Mouse (Mus musculus) MEL (cell line): ENCODE data around the gene Gm40193. TPM values are rescaled to one million over a fixed set of nuclear protein-coding genes. Genes with fewer than 3 reads are reported as not detected.
A peak's percentile ranks its signal among the peaks of the same experiment; 100 is the strongest.

ENCODE experiments used
- DNase-seq: peaks from one replicate; pipeline ENCODE4 v3.0.0; 2011; ENCODE audit warnings: low read depth, low spot score
- H3K27ac ChIP-seq: 2 replicates; pipeline ENCODE4 v1.5.1; 2012; ENCODE audit warnings: low read depth, mild to moderate bottlenecking, control low read depth, low read length, moderate library complexity; ENCODE audit not compliant: control insufficient read depth
- H3K27me3 ChIP-seq, 2 experiments: fragments of 150-350 bp in 1 of 2; sonication (generic) in 1 of 2; 2 replicates each; pipeline ENCODE4 v1.6.1; 2012; ENCODE audit warnings: low read length in 2 of 2, mild to moderate bottlenecking in 2 of 2, improper control_type of control experiment in 1 of 2, moderate library complexity in 1 of 2; ENCODE audit not compliant: insufficient read depth in 2 of 2, control insufficient read depth in 1 of 2
- H3K36me3 ChIP-seq, 2 experiments: 2 replicates each; pipeline ENCODE4 v1.6.1; 2012 to 2014; ENCODE audit warnings: low read length in 2 of 2, improper control_type of control experiment in 1 of 2, inconsistent platforms in 1 of 2, mild to moderate bottlenecking in 1 of 2; ENCODE audit not compliant: insufficient read depth in 2 of 2, control insufficient read depth in 1 of 2
- H3K4me1 ChIP-seq, 2 experiments: fragments of 150-350 bp in 1 of 2; sonication (generic) in 1 of 2; 2 replicates each; pipeline ENCODE4 v1.6.1; 2012; ENCODE audit warnings: low read length in 2 of 2, improper control_type of control experiment in 1 of 2, mild to moderate bottlenecking in 1 of 2; ENCODE audit not compliant: insufficient read depth in 2 of 2, control insufficient read depth in 1 of 2
- H3K4me3 ChIP-seq, 2 experiments: fragments of 150-350 bp in 1 of 2; sonication (generic) in 1 of 2; 2 replicates each; pipeline ENCODE4 v1.5.1; 2012; ENCODE audit warnings: low read depth in 2 of 2, low read length in 2 of 2, mild to moderate bottlenecking in 2 of 2, moderate library complexity in 2 of 2, control low read depth in 1 of 2, improper control_type of control experiment in 1 of 2; ENCODE audit not compliant: control insufficient read depth in 1 of 2, insufficient read depth in 1 of 2
- H3K79me2 ChIP-seq: 2 replicates; pipeline ENCODE4 v1.6.1; 2012; ENCODE audit warnings: mild to moderate bottlenecking, low read length, moderate library complexity; ENCODE audit not compliant: control insufficient read depth, poor library complexity, insufficient read depth
- H3K9ac ChIP-seq: 2 replicates; pipeline ENCODE4 v1.6.1; 2012; ENCODE audit warnings: low read depth, mild to moderate bottlenecking, control low read depth, low read length, moderate library complexity; ENCODE audit not compliant: control insufficient read depth, poor library complexity, severe bottlenecking
- H3K9me3 ChIP-seq: fragments of 150-350 bp; sonication (generic); replicated peaks from 2 replicates; pipeline ENCODE4 v1.6.1; 2012; ENCODE audit warnings: mild to moderate bottlenecking, low read length, improper control_type of control experiment, moderate library complexity; ENCODE audit not compliant: insufficient read depth
- BHLHE40 ChIP-seq: IDR thresholded peaks from 2 replicates; pipeline ENCODE4 v1.6.1; 2012; ENCODE audit warnings: low read depth, mild to moderate bottlenecking, inconsistent platforms, low read length, improper control_type of control experiment, borderline replicate concordance
- CHD1 ChIP-seq: IDR thresholded peaks from 2 replicates; pipeline ENCODE4 v1.6.1; 2012; ENCODE audit warnings: low read depth, mild to moderate bottlenecking, inconsistent platforms, low read length, improper control_type of control experiment
- CHD2 ChIP-seq: IDR thresholded peaks from 2 replicates; pipeline ENCODE4 v1.6.1; 2011; ENCODE audit warnings: low read length, improper control_type of control experiment
- CTCF ChIP-seq, 3 experiments: IDR thresholded peaks in 2 of 3; conservative IDR thresholded peaks in 1 of 3; 2 replicates each; pipeline ENCODE4 v1.5.1; 2011 to 2012; ENCODE audit warnings: low read length in 3 of 3, low read depth in 2 of 3, mild to moderate bottlenecking in 2 of 3, improper control_type of control experiment in 1 of 3, inconsistent platforms in 1 of 3, mixed read lengths in 1 of 3, moderate library complexity in 1 of 3; ENCODE audit not compliant: control insufficient read depth in 1 of 3, insufficient read depth in 1 of 3, poor library complexity in 1 of 3, severe bottlenecking in 1 of 3
- ELF1 ChIP-seq: IDR thresholded peaks from 2 replicates; pipeline ENCODE4 v1.6.1; 2014; ENCODE audit warnings: low read depth, mild to moderate bottlenecking, inconsistent platforms, low read length, improper control_type of control experiment, moderate library complexity
- ETS1 ChIP-seq: IDR thresholded peaks from 2 replicates; pipeline ENCODE4 v1.6.1; 2012; ENCODE audit warnings: low read depth, mild to moderate bottlenecking, inconsistent platforms, low read length, improper control_type of control experiment, moderate library complexity
- GABPA ChIP-seq: IDR thresholded peaks from 2 replicates; pipeline ENCODE4 v1.6.1; 2012; ENCODE audit warnings: low read depth, mild to moderate bottlenecking, inconsistent platforms, low read length, improper control_type of control experiment, moderate library complexity
- HCFC1 ChIP-seq: IDR thresholded peaks from 2 replicates; pipeline ENCODE4 v1.6.1; 2012; ENCODE audit warnings: low read depth, mild to moderate bottlenecking, inconsistent platforms, low read length, improper control_type of control experiment, moderate library complexity
- KAT2A ChIP-seq: conservative IDR thresholded peaks from 2 replicates; pipeline ENCODE4 v1.6.1; 2012; ENCODE audit warnings: low read depth, low read length, improper control_type of control experiment, inconsistent platforms
- MAFK ChIP-seq: IDR thresholded peaks from 2 replicates; pipeline ENCODE4 v1.6.1; 2011; ENCODE audit warnings: low read depth, mild to moderate bottlenecking, low read length, improper control_type of control experiment, borderline replicate concordance
- MAX ChIP-seq: IDR thresholded peaks from 2 replicates; pipeline ENCODE4 v1.6.1; 2011; ENCODE audit warnings: low read length, improper control_type of control experiment
- MXI1 ChIP-seq: IDR thresholded peaks from 2 replicates; pipeline ENCODE4 v1.6.1; 2011; ENCODE audit warnings: mild to moderate bottlenecking, low read depth, low read length, improper control_type of control experiment
- MYB ChIP-seq: IDR thresholded peaks from 2 replicates; pipeline ENCODE4 v1.6.1; 2011; ENCODE audit warnings: mild to moderate bottlenecking, low read depth, low read length, improper control_type of control experiment
- MYC ChIP-seq: IDR thresholded peaks from 2 replicates; pipeline ENCODE4 v1.6.1; 2011; ENCODE audit warnings: low read depth, mild to moderate bottlenecking, low read length, improper control_type of control experiment, moderate library complexity
- NRF1 ChIP-seq: IDR thresholded peaks from 2 replicates; pipeline ENCODE4 v1.6.1; 2014; ENCODE audit warnings: low read depth, mild to moderate bottlenecking, inconsistent platforms, low read length, improper control_type of control experiment, moderate library complexity; ENCODE audit not compliant: poor library complexity, insufficient read depth, severe bottlenecking
- POLR2AphosphoS5 ChIP-seq: IDR thresholded peaks from 2 replicates; pipeline ENCODE4 v1.6.1; 2012; ENCODE audit warnings: low read depth, borderline replicate concordance, mild to moderate bottlenecking, inconsistent platforms, low read length, moderate library complexity, mixed read lengths
- RCOR1 ChIP-seq: IDR thresholded peaks from 2 replicates; pipeline ENCODE4 v1.6.1; 2012; ENCODE audit warnings: low read depth, mild to moderate bottlenecking, inconsistent platforms, low read length, improper control_type of control experiment
- SIN3A ChIP-seq: IDR thresholded peaks from 2 replicates; pipeline ENCODE4 v1.6.1; 2012; ENCODE audit warnings: low read length, improper control_type of control experiment, inconsistent platforms
- TAL1 ChIP-seq: IDR thresholded peaks from 2 replicates; pipeline ENCODE4 v1.6.1; 2012; ENCODE audit warnings: mild to moderate bottlenecking, inconsistent platforms, low read length, moderate library complexity, mixed read lengths
- TBP ChIP-seq: IDR thresholded peaks from 2 replicates; pipeline ENCODE4 v1.8.0; 2011; ENCODE audit warnings: low read depth, low read length, improper control_type of control experiment
- TCF12 ChIP-seq: IDR thresholded peaks from 2 replicates; pipeline ENCODE4 v1.6.1; 2014; ENCODE audit warnings: low read depth, mild to moderate bottlenecking, inconsistent platforms, low read length, improper control_type of control experiment, moderate library complexity
- UBTF ChIP-seq: IDR thresholded peaks from 2 replicates; pipeline ENCODE4 v1.6.1; 2012; ENCODE audit warnings: low read depth, mild to moderate bottlenecking, inconsistent platforms, low read length, improper control_type of control experiment, moderate library complexity, borderline replicate concordance; ENCODE audit not compliant: insufficient read depth
- USF1 ChIP-seq: IDR thresholded peaks from 2 replicates; pipeline ENCODE4 v1.6.1; 2014; ENCODE audit warnings: low read depth, mild to moderate bottlenecking, inconsistent platforms, low read length, improper control_type of control experiment, moderate library complexity
- USF2 ChIP-seq, 2 experiments: IDR thresholded peaks; 2 replicates each; pipeline ENCODE4 v1.6.1; 2011 to 2012; ENCODE audit warnings: improper control_type of control experiment in 2 of 2, low read length in 2 of 2, borderline replicate concordance in 1 of 2, inconsistent platforms in 1 of 2, low read depth in 1 of 2, mild to moderate bottlenecking in 1 of 2; ENCODE audit not compliant: insufficient read depth in 1 of 2
- ZC3H11A ChIP-seq: IDR thresholded peaks from 2 replicates; pipeline ENCODE4 v1.6.1; 2012; ENCODE audit warnings: low read depth, mild to moderate bottlenecking, inconsistent platforms, low read length, improper control_type of control experiment
- ZKSCAN1 ChIP-seq: IDR thresholded peaks from 2 replicates; pipeline ENCODE4 v1.6.1; 2012; ENCODE audit warnings: low read depth, mild to moderate bottlenecking, inconsistent platforms, low read length, improper control_type of control experiment, moderate library complexity
- ZMIZ1 ChIP-seq: IDR thresholded peaks from 2 replicates; pipeline ENCODE4 v1.6.1; 2012; ENCODE audit warnings: low read depth, mild to moderate bottlenecking, inconsistent platforms, low read length, improper control_type of control experiment, moderate library complexity
- ZNF384 ChIP-seq: IDR thresholded peaks from 2 replicates; pipeline ENCODE4 v1.6.1; 2012; ENCODE audit warnings: low read depth, mild to moderate bottlenecking, inconsistent platforms, low read length, improper control_type of control experiment
- polyA plus RNA-seq, 2 experiments: library from polyadenylated mRNA; stranded (reverse) in 1 of 2; unstranded in 1 of 2; fragments of >175 nt in 1 of 2; fragments of >200 nt in 1 of 2; gene quantifications; 2 replicates each; pipeline versions ENCODE4 v1.2.1 to v1.2.4; 2012; ENCODE audit warnings: low replicate concordance in 2 of 2, low read depth in 1 of 2; ENCODE audit not compliant: insufficient read length in 2 of 2, insufficient read depth in 1 of 2, missing spikeins in 1 of 2
- total RNA-seq: library from RNA; depleted of rRNA; stranded (reverse); fragments of 300-350 nt; gene quantifications from 2 replicates; pipeline ENCODE4 v1.2.3, GENCODE M21; 2012

Gm40193 gene
- total and polyA plus RNA-seq, 3 experiments: not detected

- H3K9ac ChIP-seq: no peak overlapping the region
- peaks cover 17 to 34% of the 10 kb centered on the region in 2 experiments for H3K4me1 ChIP-seq
- no peak for TF ChIP-seq MYC
- no peak for TF ChIP-seq TBP
- no peak for TF ChIP-seq POLR2AphosphoS5
- TF ChIP-seq BHLHE40: no peak
- no peak for TF ChIP-seq MXI1
- no peak for TF ChIP-seq MYB
- TF ChIP-seq NRF1: no peak
- TF ChIP-seq GABPA: no peak
- TF ChIP-seq MAX: no peak
- no peak for TF ChIP-seq HCFC1
- TF ChIP-seq USF2 (IDR thresholded peaks at IDR 0.05; ENCODE audit: borderline replicate concordance in 1 of 2, insufficient read depth in 1 of 2, low read depth in 1 of 2, low read length in 2 of 2): no peak
- TF ChIP-seq UBTF: no peak
- TF ChIP-seq SIN3A: no peak
- no peak for TF ChIP-seq CHD1
- no peak for TF ChIP-seq ETS1
- no peak for TF ChIP-seq TAL1
- TF ChIP-seq ELF1: no peak
- no peak for TF ChIP-seq USF1
- TF ChIP-seq, all 39 proteins: peak for 0
- Histone ChIP-seq H3K36me3 (peaks cover 0 to 32% of the 10 kb centered on the region in 2 experiments; a peak in 2 of 4 replicates), H3K27ac (no peak overlapping the region), H3K4me3 (no peak overlapping the region), H3K27me3 (no peaks in the 10 kb centered on the region), H3K79me2 (peaks cover 26% of the 10 kb centered on the region), H3K9me3 (no peaks in the 10 kb centered on the region)
- DNase-seq: peak; percentile 47
Measured at GRCm38 (mm10) chr11:70577201-70577600, 44.5 kb upstream of the Gm40193 start.

- H3K4me3 ChIP-seq: no peak overlapping the region
- H3K9ac ChIP-seq: no peak overlapping the region
- H3K9me3 ChIP-seq: no peaks in the 10 kb centered on the region
- H3K27me3 ChIP-seq: no peaks in the 10 kb centered on the region
- peaks cover 42% of the 10 kb centered on the region for H3K79me2 ChIP-seq
- H3K36me3 ChIP-seq: peaks cover 0 to 51% of the 10 kb centered on the region in 2 experiments; a peak in 2 of 4 replicates
- TF ChIP-seq MAX: no peak
- no peak for TF ChIP-seq MAFK
- TF ChIP-seq ZKSCAN1: no peak
- no peak for TF ChIP-seq ZC3H11A
- no peak for TF ChIP-seq KAT2A
- no peak for TF ChIP-seq MYC
- no peak for TF ChIP-seq ZMIZ1
- TF ChIP-seq RCOR1: no peak
- TF ChIP-seq ZNF384: no peak
- TF ChIP-seq ETS1: no peak
- TF ChIP-seq USF1: no peak
- no peak for TF ChIP-seq HCFC1
- TF ChIP-seq CTCF (IDR thresholded peaks at IDR 0.05 in 2 of 3, conservative IDR thresholded peaks at IDR 0.05 in 1 of 3; ENCODE audit: control insufficient read depth in 1 of 3, insufficient read depth in 1 of 3, low read depth in 2 of 3, low read length in 3 of 3, poor library complexity in 1 of 3, severe bottlenecking in 1 of 3): no peak
- no peak for TF ChIP-seq CHD2
- TF ChIP-seq TCF12: no peak
- no peak for TF ChIP-seq ELF1
- TF ChIP-seq NRF1: no peak
- peaks cover 25 to 54% of the 10 kb centered on the region in 2 experiments for H3K4me1 ChIP-seq
- DNase-seq: no peak
- H3K27ac ChIP-seq: no peak overlapping the region
Measured at GRCm38 (mm10) chr11:70573872-70574271, 41.1 kb upstream of the Gm40193 start.
